Mouse (Mus musculus): ENCODE results near the gene Lemd2. TPM values are rescaled to one million over a fixed set of nuclear protein-coding genes. Genes with fewer than 3 reads are reported as not detected.

Gene Lemd2
- total RNA-seq, 1 experiment from 2014 or later, result 35.3 TPM

DNA sequence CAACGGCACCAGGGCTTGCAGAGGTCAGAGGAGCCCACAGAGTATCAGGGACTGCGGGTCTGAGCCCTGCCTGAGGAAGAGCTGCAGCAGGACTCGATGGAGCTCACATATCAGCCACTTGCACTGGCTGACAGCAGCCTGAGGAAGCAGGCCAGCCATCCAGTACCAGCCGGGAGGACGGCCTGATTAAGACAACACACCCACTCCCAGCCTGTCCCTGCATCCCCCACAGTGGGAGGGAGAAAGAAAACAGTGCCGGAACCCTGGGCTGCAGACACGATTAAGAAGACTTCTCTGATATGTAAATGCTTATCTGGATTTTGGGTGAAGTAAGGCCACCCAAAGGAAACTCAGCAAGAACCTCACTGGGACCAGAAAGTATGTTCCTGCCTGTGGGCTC is 4.4 kb downstream of the Lemd2 start:
- ATAC-seq (replicated peaks in 1 of 2; ENCODE audit: insufficient read depth in 1 of 2, low FRiP score in 2 of 2, low TSS enrichment in 1 of 2, low read depth in 1 of 2, poor library complexity in 2 of 2, severe bottlenecking in 2 of 2), result no peak

DNA sequence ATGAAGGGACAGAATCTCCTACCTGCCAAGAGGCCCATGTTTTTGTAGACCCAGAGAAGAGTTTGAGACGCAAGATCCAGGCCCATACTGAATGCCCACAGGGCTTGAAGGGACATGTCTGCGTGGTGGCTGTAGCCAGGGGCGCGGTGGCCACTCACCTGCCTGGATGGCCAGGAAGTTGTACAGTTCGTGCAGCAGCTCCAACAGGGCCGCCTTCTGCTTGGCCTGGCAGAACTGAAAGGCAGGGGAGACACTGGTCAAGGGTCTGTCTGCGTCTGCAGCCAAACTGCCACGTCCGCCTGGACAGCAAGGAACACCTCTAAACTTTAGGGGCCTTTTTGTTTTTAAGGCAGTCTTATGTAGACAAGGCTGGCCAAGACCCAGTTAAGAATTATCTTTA is 5.1 kb downstream of the Lemd2 start:
- no peak for ATAC-seq (replicated peaks in 1 of 2; ENCODE audit: insufficient read depth in 1 of 2, low FRiP score in 2 of 2, low TSS enrichment in 1 of 2, low read depth in 1 of 2, poor library complexity in 2 of 2, severe bottlenecking in 2 of 2)

DNA sequence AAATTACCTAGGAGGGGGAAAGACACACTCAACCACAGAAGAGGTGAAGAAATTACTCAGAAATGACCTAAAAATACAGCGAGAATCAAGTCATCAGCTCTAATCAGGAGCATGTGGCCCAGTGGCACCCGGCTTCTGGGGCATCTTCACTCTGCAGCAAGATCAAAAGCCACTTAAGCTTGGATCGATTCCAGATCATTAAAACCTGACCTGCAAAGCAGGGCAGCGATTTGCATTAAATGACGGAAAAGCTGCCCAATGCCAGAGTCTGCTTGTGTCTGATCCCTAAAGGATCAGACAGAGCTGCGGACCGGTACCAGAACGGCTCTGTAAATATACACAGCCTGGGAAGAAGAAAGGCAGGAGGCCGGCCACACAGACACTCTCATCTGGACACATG is 8.1 kb downstream of the Lemd2 start:
- no peak for ATAC-seq (replicated peaks in 1 of 2; ENCODE audit: insufficient read depth in 1 of 2, low FRiP score in 2 of 2, low TSS enrichment in 1 of 2, low read depth in 1 of 2, poor library complexity in 2 of 2, severe bottlenecking in 2 of 2)

DNA sequence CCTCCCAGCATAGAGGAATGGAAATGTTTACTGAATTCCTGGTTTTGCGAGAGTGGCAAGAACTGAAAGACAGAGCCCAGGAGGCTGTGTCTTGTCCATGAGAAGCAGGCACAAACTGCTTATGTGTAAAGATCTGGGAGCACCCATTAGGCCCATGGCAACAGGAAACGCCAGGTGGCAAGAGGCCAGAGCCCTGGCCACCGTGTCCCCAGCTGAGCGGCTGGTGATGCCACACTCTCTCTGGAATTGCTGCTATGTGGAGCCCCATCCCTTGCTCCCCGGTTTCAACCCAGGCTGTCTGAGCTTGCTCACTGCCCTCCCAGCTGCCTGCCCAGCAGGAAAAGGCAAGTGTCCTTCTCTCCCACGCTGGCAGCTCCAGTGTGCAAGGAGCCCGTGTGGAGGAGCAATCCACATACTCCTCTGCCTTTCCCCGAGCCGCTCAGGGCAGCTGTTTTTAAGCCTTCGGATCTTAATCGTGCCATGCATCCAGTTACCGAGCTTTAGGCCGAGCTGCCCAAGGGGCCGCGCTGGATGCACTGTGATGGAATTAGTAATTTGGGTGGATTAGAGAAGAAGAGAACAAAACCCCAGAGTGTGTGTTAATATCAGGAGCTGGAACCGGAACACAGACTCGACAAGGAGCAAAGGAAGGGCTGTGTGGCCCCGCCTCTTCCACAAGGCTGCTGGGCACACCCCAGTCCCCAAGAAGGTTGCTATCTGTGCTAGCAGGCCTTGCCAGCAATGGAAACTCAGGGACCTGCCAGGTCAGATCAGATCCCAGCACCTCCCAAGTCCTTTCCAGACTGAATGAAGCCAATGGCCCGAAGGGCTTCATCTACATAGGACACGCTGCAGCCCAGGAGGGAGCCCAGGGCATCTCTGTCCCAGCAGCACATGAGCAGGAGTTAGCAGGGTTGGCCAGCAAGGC is 9.7 kb downstream of the Lemd2 start:
- ATAC-seq (replicated peaks in 1 of 2; ENCODE audit: insufficient read depth in 1 of 2, low FRiP score in 2 of 2, low TSS enrichment in 1 of 2, low read depth in 1 of 2, poor library complexity in 2 of 2, severe bottlenecking in 2 of 2), result no peak

DNA sequence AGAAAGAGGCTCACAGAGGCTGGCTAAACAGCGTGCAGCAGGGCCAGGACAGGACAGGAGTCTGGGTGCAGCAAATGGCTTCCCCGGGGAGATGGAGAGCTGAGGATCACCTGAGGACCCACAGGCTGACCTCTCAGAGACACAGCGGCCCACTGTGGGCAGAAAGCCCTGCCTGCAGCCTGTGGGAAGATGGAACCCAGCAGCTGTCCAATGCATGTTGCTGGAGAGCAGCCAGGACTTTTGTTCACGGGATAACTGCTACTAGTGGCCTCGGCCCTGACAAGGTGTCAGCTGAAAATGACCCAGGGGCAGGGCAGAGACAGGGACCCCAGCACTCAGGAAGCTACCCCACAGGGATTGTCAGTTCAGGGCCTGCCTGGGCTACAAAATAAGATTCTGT is 12.5 kb downstream of the Lemd2 start:
- no peak for ATAC-seq (replicated peaks in 1 of 2; ENCODE audit: insufficient read depth in 1 of 2, low FRiP score in 2 of 2, low TSS enrichment in 1 of 2, low read depth in 1 of 2, poor library complexity in 2 of 2, severe bottlenecking in 2 of 2)

DNA sequence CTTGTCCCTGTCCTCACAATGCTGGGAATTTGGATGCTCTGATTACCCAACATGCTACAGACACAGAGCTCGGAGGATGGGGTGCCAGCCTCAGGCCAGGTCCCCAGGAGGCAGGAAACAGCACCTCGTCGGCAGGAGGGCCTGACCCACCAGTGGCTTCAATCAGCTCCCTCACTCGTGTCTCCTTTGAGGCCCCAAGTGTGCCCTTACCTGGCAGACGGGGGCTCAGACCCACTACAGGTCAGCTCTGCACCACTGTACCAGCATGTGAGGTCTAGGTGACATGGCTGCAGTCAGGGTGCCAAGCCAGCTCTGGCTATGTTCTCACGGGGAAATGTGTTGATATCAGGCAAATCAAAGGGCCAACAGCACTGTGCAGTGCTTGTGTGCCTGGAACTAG is 13.1 kb downstream of the Lemd2 start:
- ATAC-seq (replicated peaks in 1 of 2; ENCODE audit: insufficient read depth in 1 of 2, low FRiP score in 2 of 2, low TSS enrichment in 1 of 2, low read depth in 1 of 2, poor library complexity in 2 of 2, severe bottlenecking in 2 of 2), result no peak

DNA sequence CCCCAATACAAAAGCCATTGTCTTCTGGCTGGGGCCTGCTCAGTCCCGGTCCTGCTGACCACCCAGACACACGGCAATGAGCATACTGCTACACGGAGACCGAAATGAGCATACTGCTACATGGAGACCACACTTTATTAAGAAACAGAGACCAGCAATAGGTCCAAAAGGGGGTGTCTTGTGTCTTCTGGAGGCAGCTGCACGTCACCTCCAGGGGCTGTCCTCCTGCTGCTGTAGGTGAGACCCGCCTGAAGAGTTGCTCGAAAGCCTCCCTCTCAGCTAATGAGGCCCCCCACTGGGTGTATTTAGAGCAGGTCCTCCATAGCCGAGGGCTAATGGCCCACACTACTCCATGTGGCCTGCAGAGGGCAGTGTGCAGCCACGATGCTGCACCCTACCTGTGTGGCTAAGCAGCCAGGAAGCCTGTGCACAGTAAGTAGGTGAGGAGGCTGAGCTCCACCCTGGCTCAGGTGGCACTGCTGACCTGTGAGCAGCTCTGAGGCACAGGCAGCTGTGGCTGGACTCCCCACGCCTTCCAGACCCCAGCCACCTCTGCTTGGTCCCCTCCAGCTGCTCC is 14.5 kb downstream of the Lemd2 start:
- ATAC-seq (replicated peaks in 1 of 2; ENCODE audit: insufficient read depth in 1 of 2, low FRiP score in 2 of 2, low TSS enrichment in 1 of 2, low read depth in 1 of 2, poor library complexity in 2 of 2, severe bottlenecking in 2 of 2), result peak; percentile 66 to 70

DNA sequence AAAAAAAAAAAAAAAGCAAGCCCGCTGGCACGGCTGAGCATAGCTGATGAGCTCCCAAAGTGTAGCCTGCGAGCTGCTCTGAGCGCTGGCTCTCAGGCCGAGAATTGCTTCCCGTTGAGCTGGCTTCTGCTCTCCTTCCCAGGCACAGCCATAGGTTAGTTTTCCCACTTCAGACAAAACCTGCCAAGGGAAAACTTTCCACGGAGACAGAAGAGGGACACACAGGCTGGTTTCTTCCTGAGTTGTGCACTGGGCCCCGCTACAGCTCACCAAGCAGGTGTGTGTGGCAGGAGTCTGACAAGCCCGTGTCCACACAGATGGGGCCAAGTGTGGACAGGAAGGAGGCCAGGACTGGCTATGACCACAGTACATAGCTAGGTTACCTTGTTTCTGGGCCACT is 15.4 kb downstream of the Lemd2 start:
- no peak for ATAC-seq (replicated peaks in 1 of 2; ENCODE audit: insufficient read depth in 1 of 2, low FRiP score in 2 of 2, low TSS enrichment in 1 of 2, low read depth in 1 of 2, poor library complexity in 2 of 2, severe bottlenecking in 2 of 2)

DNA sequence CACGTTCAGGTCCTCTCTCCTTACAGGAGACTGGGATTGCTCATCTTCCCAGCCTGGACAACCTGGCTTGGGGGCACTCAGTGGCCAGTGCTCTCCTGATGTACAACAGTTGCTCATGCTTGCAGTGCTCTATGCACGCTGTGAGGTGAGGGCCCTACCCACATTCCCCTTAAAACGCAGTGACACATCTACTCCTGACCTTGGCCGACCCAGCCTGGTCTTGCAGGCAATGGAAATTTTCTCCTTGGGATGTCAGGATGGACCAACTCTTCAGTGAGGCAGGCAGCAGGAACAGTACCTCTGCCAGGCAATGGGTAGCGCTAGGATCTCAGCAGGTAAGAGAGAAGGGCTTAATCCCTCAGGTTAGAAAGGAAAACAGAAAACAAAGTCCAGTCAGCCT is 17.2 kb downstream of the Lemd2 start:
- no peak for ATAC-seq (replicated peaks in 1 of 2; ENCODE audit: insufficient read depth in 1 of 2, low FRiP score in 2 of 2, low TSS enrichment in 1 of 2, low read depth in 1 of 2, poor library complexity in 2 of 2, severe bottlenecking in 2 of 2)

DNA sequence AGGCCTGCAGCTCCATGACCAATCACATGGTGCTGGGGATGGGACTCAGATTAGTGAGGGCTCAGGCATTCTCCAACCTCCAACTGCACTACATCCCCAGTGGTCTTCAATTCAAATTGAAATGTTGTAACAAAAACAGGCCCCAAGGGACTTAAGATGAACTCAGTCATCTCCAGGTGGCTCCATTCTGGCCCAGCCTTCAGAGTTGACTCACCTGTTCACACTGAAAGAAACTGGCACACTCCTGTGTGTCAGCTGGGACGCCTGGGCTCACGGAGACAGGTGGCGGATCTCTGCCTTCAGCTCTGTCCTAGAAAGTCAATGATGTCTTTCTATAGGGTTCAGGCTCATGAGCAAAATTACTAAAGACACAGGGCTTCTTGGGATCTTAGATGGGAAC is 18.2 kb downstream of the Lemd2 start:
- ATAC-seq (replicated peaks in 1 of 2; ENCODE audit: insufficient read depth in 1 of 2, low FRiP score in 2 of 2, low TSS enrichment in 1 of 2, low read depth in 1 of 2, poor library complexity in 2 of 2, severe bottlenecking in 2 of 2), result no peak

DNA sequence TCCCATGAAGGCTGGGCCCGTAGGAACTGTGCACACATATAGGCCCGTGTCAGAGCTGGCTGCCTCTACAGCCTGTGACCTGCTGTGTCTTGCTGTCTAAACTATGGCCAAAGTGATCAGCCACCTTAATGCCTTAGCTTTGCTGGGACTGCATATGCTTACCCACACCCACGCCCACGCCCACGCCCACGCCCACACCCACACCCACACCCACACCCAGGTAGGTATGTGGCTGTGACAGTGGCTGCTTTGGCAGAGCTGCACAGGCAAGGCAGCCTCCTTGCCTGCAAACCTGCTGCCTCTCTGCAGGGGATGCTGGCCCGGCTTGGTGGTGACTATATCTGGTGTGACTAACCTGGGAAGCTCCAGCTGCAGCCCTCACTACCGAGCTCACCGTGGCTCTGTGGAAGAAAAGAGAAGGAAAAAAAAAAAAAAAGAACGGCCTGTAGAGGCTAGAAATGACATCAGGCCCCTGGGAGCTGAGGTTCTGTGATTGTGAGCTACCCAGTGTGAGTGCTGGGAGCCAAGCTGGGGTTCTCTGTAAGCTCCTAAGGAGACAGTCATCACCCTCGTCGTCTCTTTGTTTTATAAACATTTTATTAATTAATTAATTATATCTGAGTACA is 20.5 kb downstream of the Lemd2 start:
- ATAC-seq (replicated peaks in 1 of 2; ENCODE audit: insufficient read depth in 1 of 2, low FRiP score in 2 of 2, low TSS enrichment in 1 of 2, low read depth in 1 of 2, poor library complexity in 2 of 2, severe bottlenecking in 2 of 2), result no peak

DNA sequence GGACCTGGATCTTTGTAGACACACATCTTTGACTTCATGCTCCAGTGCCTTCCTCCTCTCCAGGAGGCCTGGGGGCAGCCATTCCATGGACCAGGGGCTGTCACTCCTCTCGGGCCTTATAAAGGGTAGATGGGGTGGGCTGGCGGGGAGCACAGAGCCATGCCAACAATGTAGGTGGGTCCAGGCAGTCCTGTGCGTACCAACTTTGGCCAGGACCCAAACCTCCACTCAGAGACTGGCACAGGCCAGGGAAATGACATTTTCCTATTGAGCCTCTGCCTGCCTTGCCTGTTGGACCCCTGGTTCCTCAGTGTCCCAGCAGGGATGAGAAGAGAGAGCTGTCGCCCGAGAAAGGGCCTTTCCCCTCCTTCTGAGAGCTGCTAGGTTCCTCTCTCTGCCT is 21.9 kb downstream of the Lemd2 start:
- no peak for ATAC-seq (replicated peaks in 1 of 2; ENCODE audit: insufficient read depth in 1 of 2, low FRiP score in 2 of 2, low TSS enrichment in 1 of 2, low read depth in 1 of 2, poor library complexity in 2 of 2, severe bottlenecking in 2 of 2)

DNA sequence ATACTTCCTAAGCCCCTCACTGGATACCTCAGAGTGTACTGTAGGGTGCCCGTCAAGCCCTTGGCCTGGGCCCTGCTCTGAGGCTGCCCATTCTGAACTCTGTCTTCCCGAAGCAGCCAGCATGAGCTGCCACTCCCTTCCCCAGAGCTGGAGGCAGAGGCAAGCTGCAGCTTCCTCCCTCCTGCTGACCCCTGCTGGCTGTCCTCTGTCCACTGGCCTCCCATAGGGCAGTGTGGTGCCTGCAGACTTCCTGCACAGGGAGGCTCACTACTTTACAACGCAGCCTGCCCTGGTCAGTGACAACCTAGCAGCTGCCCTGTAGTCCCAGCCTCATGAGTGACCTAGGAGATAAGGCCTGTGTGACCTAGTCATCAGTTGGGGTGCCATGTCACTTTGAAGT is 22.6 kb downstream of the Lemd2 start:
- ATAC-seq (replicated peaks in 1 of 2; ENCODE audit: insufficient read depth in 1 of 2, low FRiP score in 2 of 2, low TSS enrichment in 1 of 2, low read depth in 1 of 2, poor library complexity in 2 of 2, severe bottlenecking in 2 of 2), result no peak

DNA sequence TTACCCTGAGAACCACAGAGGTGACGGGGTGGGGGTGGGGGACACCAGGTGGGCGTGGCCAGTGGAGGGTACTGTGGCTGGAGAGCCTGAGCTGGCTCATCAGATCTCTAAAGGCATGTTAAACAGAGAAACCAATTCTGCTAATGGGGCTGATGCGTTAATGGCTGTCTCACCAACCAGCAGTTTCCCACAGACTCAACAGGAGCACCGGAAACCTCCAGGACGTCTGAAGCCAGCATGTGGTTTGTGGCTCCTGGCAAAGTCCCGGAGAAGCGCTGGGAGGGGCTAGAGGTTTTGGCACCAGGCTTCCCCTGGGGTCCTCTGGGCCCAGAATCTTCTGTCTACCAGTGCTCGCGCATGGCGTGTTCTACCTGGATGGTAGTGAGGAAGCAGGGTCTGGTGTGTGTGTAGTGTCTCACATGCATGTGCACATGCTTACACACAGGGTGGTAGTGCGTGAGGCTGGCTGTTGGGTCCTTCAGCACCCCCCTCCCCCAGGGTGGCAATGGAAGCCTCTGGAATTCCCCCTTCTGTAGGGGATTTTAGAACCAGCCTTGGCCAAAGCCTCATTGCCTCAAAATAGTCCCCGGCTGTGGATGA is 24.5 kb downstream of the Lemd2 start:
- peak; percentile 27 to 46; a peak in 3 of 4 replicates for ATAC-seq (replicated peaks in 1 of 2; ENCODE audit: insufficient read depth in 1 of 2, low FRiP score in 2 of 2, low TSS enrichment in 1 of 2, low read depth in 1 of 2, poor library complexity in 2 of 2, severe bottlenecking in 2 of 2)

DNA sequence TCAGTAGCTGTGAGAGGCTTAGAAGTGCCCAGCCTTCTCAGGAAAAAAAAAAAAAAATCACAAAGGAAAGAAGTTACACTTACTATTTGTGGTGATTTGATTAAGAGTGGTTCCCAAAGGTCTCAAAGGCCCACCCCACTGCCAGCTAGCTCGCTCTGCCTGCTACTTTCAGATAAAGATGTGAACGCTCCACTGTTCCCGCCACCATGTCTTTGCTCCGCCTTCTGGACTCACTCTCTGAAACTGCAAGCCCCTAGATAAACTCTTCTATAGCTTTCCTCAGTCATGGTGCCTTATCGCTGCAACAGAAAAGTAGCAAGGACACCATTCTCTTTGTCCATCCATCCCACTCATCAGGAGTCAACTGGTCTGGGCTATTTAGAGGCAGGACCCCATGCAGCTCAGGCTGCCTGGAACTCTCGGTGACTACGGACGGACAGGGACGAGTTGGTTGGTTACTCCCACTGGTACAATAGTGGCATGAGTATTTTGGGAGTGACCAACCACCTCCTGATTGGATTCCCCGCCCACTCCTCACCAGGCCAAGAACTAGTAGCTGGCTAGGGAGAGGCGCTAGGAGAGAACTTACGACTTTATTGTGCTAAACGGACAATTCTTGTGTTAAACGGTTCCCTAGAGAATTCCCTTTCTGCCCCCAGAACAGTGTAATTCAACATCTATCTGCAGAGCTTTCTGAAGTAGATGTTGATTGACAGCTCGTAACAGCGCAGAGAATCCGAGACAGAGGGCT is 25.7 kb downstream of the Lemd2 start:
- no peak for ATAC-seq (replicated peaks in 1 of 2; ENCODE audit: insufficient read depth in 1 of 2, low FRiP score in 2 of 2, low TSS enrichment in 1 of 2, low read depth in 1 of 2, poor library complexity in 2 of 2, severe bottlenecking in 2 of 2)

DNA sequence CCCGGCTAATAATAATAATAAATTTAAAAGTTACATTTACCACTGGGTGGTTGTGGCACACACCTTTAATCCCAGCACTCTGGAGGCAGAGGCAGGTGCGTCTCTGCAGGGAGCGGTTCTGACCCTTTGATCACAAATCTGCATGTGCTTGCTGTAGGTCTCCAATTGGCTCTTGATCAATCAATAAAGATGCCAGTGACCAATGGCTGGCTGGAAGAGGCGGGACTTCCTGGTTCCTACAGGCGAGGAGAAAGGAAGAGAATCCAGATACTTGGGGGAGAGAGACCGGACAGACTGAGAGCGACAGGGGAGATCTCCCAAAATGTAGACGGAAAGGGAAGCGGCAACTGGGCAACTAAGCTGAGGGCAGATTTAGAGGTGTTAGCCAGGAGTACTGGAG is 26.2 kb downstream of the Lemd2 start:
- no peak for ATAC-seq (replicated peaks in 1 of 2; ENCODE audit: insufficient read depth in 1 of 2, low FRiP score in 2 of 2, low TSS enrichment in 1 of 2, low read depth in 1 of 2, poor library complexity in 2 of 2, severe bottlenecking in 2 of 2)

DNA sequence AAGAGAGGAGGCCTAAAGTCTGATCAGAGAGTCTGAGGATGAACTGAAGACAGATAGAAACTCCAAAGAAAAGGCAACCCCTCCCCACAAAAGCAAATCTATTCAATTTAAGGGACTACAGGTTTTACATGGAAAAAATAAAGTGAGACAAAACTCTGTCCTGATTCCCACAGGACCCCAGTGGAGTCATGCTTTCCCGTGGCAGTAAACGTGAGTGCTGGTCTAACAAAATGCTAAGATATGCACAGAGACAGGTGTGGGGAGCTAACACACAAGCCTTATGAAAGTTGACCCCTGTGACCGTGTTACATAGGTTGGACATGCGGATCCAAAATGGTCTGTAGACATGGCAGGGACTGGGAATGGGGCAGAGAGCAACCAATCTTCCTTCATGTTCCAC is 27.5 kb downstream of the Lemd2 start:
- ATAC-seq (replicated peaks in 1 of 2; ENCODE audit: insufficient read depth in 1 of 2, low FRiP score in 2 of 2, low TSS enrichment in 1 of 2, low read depth in 1 of 2, poor library complexity in 2 of 2, severe bottlenecking in 2 of 2), result no peak

DNA sequence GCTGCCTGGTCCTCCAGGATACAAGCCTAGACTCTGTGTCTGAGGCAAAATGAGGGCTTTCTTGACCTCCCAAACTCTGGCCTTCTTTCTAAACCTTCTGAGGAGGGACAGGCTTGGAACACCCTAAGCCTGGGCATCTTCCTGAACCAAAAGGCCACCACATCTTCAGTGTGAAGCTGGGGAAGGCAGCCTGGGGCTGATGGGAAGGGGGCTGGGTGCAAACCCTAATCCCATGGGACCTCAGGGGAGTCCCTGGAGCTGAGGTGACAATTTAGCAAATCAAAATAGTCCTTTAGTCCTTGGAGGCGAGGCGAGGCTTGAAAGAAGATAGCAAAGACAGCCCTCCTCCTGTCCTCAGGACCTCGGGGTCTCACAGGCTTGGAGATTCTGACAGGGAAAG is 28.0 kb downstream of the Lemd2 start:
- ATAC-seq (replicated peaks in 1 of 2; ENCODE audit: insufficient read depth in 1 of 2, low FRiP score in 2 of 2, low TSS enrichment in 1 of 2, low read depth in 1 of 2, poor library complexity in 2 of 2, severe bottlenecking in 2 of 2), result no peak
